Mouse (Mus musculus) intestine, embryonic 14.5 days (tissue): ENCODE measurements at regions not wholly inside any gene's neighbourhood (a gene's known extent, or its start where the extent isn't known, plus 50 kb on each side); places are given as distances from the start of the nearest gene placed in this dataset.

Source experiments
- ATAC-seq: fragments of 200-750 bp; cut with Nextera tagmentation; replicated peaks from 2 replicates; pipeline ENCODE4 v1.8.0; 2017; ENCODE audit warnings: low read depth, moderate number of reproducible peaks, moderate TSS enrichment, moderate library complexity; ENCODE audit not compliant: low FRiP score, low TSS enrichment
- DNase-seq: peaks from one replicate; pipeline ENCODE4 v3.0.0-alpha.2; 2018; ENCODE audit warnings: low spot score
- H3K27ac ChIP-seq: fragments of 300-500 bp; sonication (generic); 2 replicates; pipeline ENCODE4 v1.5.1; 2014; ENCODE audit warnings: low read depth, mild to moderate bottlenecking, control low read depth
- H3K27me3 ChIP-seq: fragments of 300-500 bp; sonication (generic); replicated peaks from 2 replicates; pipeline ENCODE4 v1.6.1; 2014; ENCODE audit warnings: low read length, control low read depth; ENCODE audit not compliant: control insufficient read depth, insufficient read depth
- H3K36me3 ChIP-seq: fragments of 300-500 bp; sonication (generic); 2 replicates; pipeline ENCODE4 v1.6.1; 2014; ENCODE audit warnings: low read length, control low read depth; ENCODE audit not compliant: control insufficient read depth, insufficient read depth
- H3K4me1 ChIP-seq: fragments of 300-500 bp; sonication (generic); replicated peaks from 2 replicates; pipeline ENCODE4 v1.6.1; 2014; ENCODE audit warnings: low read length, control low read depth, mixed read lengths; ENCODE audit not compliant: control insufficient read depth, insufficient read depth
- H3K4me2 ChIP-seq: fragments of 300-500 bp; sonication (generic); 2 replicates; pipeline ENCODE4 v1.6.1; 2014; ENCODE audit warnings: low read length
- H3K4me3 ChIP-seq: fragments of 300-500 bp; sonication (generic); 2 replicates; pipeline ENCODE4 v1.5.1; 2014; ENCODE audit warnings: low read depth, low read length, control low read depth, mixed read lengths
- H3K9ac ChIP-seq: fragments of 300-500 bp; sonication (generic); 2 replicates; pipeline ENCODE4 v1.6.1; 2014; ENCODE audit warnings: mild to moderate bottlenecking, low read length
- H3K9me3 ChIP-seq: fragments of 300-500 bp; sonication (generic); 2 replicates; pipeline ENCODE4 v1.6.1; 2016; ENCODE audit warnings: low read length, control low read depth; ENCODE audit not compliant: control insufficient read depth
- WGBS: fragments of 180-500 bp; shearing (Covaris S2); extraction: QIAGEN DNeasy Blood & Tissue Kit; methylation state at CpG from one replicate; pipeline ENCODE4 v1.1.7; 2014; 5-methylcytosine and 5-hydroxymethylcytosine counted together

GRCm38 (mm10) chr9:33858511-33858910 is 627.2 kb upstream of the Kirrel3 start:
- no peaks in the 10 kb centered on the region for H3K27me3 ChIP-seq
- DNase-seq (no peak), ATAC-seq (peak; percentile 77)
- 30% methylated on average over 5 of the region's 5 CpGs for WGBS
- H3K36me3 ChIP-seq, result no peaks in the 10 kb centered on the region
- H3K4me1 ChIP-seq, result peaks cover 8% of the 10 kb centered on the region; the same call in 1 of the 2 replicates
- 0 out of 2 replicates have a peak, but pooled peaks cover 3% of the 10 kb centered on the region for H3K9me3 ChIP-seq
- no peak overlapping the region for H3K9ac ChIP-seq
- H3K4me2 ChIP-seq, result no peak overlapping the region
- no peak overlapping the region for H3K4me3 ChIP-seq
- H3K27ac ChIP-seq, result no peak overlapping the region

DNA sequence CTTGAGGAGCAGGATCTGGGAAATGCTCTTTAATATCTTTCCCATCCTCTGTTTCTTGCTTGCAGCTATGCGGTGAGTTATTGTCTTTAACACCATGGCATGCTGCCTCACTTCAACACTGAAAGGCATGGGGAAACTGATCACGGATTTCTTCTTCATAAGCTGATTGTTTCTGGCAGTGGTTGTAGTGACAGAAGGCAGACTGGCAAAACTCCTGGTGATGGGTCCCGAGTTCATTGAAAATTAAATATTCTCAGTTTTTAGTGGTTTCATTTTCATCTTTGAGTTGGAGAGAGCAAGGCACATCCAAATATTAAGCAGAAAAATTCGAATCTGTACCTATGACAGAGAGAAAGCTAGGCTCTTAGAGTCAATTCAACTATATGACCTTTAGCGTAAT is 617.0 kb upstream of the Kirrel3 start:
- Histone ChIP-seq H3K4me3 (no peak overlapping the region), H3K9ac (no peak overlapping the region), H3K27ac (no peak overlapping the region), H3K4me2 (no peak overlapping the region), H3K27me3 (no peaks in the 10 kb centered on the region), H3K36me3 (no peaks in the 10 kb centered on the region), H3K4me1 (no peaks in the 10 kb centered on the region), H3K9me3 (no peaks in the 10 kb centered on the region)
- ATAC-seq (no peak), DNase-seq (no peak)
- 79% methylated on average over 5 of the region's 5 CpGs for WGBS

GRCm38 (mm10) chr9:33887279-33887678 is 598.4 kb upstream of the Kirrel3 start:
- DNase-seq (no peak), ATAC-seq (no peak)
- Histone ChIP-seq H3K36me3 (no peaks in the 10 kb centered on the region), H3K27me3 (no peaks in the 10 kb centered on the region), H3K27ac (no peak overlapping the region), H3K4me2 (no peak overlapping the region), H3K9me3 (no peaks in the 10 kb centered on the region), H3K4me3 (no peak overlapping the region), H3K9ac (no peak overlapping the region), H3K4me1 (no peaks in the 10 kb centered on the region)
- 84% methylated on average over 2 of the region's 2 CpGs for whole genome bisulfite sequencing

DNA sequence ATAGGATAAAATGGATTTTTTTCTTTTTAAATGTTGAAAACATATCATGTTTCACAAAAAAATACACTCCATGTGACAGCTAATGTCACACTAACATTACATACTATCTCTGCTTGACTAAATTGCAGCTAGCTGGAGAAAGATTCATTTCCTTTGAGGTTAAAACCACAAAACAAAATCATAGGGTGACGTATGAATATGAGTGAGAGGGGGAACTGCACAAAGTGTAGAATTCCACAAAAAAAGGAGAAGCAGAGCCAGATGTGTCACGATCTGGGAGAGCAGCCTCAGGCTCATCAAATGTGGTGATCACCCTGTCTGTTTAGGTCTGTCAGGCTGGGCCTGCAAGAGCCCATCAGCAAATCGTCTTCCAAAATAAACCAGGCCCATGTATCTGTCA is 593.7 kb upstream of the Kirrel3 start:
- Histone ChIP-seq H3K36me3 (no peaks in the 10 kb centered on the region), H3K27ac (0 out of 2 replicates have a peak overlapping the region, but pooled peaks have one; percentile 14), H3K9me3 (no peaks in the 10 kb centered on the region), H3K27me3 (no peaks in the 10 kb centered on the region), H3K4me1 (no peaks in the 10 kb centered on the region), H3K4me2 (no peak overlapping the region), H3K4me3 (no peak overlapping the region), H3K9ac (no peak overlapping the region)
- no peak for ATAC-seq
- DNase-seq, result no peak
- 41% methylated on average over 3 of the region's 3 CpGs for WGBS

- no peak overlapping the region for H3K4me3 ChIP-seq
- no peak overlapping the region for H3K27ac ChIP-seq
- no peaks in the 10 kb centered on the region for H3K9me3 ChIP-seq
- H3K36me3 ChIP-seq, result no peaks in the 10 kb centered on the region
- no peaks in the 10 kb centered on the region for H3K27me3 ChIP-seq
- H3K9ac ChIP-seq, result no peak overlapping the region
- no peaks in the 10 kb centered on the region for H3K4me1 ChIP-seq
- H3K4me2 ChIP-seq, result no peak overlapping the region
- ATAC-seq (no peak), DNase-seq (no peak)
- 66% methylated on average over 10 of the region's 10 CpGs for WGBS
Measured at GRCm38 (mm10) chr9:33901313-33902076, 584.2 kb upstream of the Kirrel3 start.

- Histone ChIP-seq H3K9ac (no peak overlapping the region), H3K4me2 (no peak overlapping the region), H3K4me1 (no peaks in the 10 kb centered on the region), H3K4me3 (no peak overlapping the region), H3K27ac (no peak overlapping the region), H3K9me3 (no peaks in the 10 kb centered on the region), H3K27me3 (no peaks in the 10 kb centered on the region), H3K36me3 (no peaks in the 10 kb centered on the region)
- DNase-seq, result no peak
- 64% methylated on average over 5 of the region's 5 CpGs for WGBS
- ATAC-seq, result no peak
Measured at GRCm38 (mm10) chr9:33903991-33904570, 581.6 kb upstream of the Kirrel3 start.

DNA sequence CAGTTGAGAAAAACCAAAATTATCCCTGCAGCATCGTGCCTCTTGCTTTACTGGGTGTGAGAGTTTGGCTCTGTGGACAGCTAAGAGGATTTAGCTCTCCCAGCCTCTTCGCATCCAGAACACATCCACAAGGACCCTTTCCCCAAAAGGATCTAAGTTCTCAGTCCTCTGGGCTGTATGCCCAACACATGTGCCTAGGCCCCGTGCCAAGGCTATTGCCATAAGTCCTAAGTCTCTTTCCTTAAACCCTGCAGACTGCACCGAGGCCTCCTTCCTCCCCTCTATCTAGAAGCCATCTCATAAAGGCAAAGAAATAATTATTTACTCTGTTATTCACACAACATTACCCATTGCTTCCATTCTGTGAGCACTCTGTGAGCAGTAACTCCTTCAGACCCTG is 570.8 kb upstream of the Kirrel3 start:
- no peaks in the 10 kb centered on the region for H3K4me1 ChIP-seq
- H3K27ac ChIP-seq, result no peak overlapping the region
- H3K9ac ChIP-seq, result no peak overlapping the region
- no peak overlapping the region for H3K4me2 ChIP-seq
- no peak overlapping the region for H3K4me3 ChIP-seq
- H3K9me3 ChIP-seq, result no peaks in the 10 kb centered on the region
- no peak for DNase-seq
- 90% methylated on average over 4 of the region's 4 CpGs for WGBS
- no peak for ATAC-seq
- no peaks in the 10 kb centered on the region for H3K27me3 ChIP-seq
- H3K36me3 ChIP-seq, result no peaks in the 10 kb centered on the region

GRCm38 (mm10) chr9:33915349-33916056 is 570.2 kb upstream of the Kirrel3 start:
- no peak overlapping the region for H3K4me3 ChIP-seq
- no peaks in the 10 kb centered on the region for H3K36me3 ChIP-seq
- H3K9me3 ChIP-seq, result no peaks in the 10 kb centered on the region
- whole genome bisulfite sequencing, result 64% methylated on average over 4 of the region's 4 CpGs
- H3K27me3 ChIP-seq, result no peaks in the 10 kb centered on the region
- H3K9ac ChIP-seq, result no peak overlapping the region
- ATAC-seq (no peak), DNase-seq (no peak)
- no peak overlapping the region for H3K4me2 ChIP-seq
- H3K4me1 ChIP-seq, result no peaks in the 10 kb centered on the region
- no peak overlapping the region for H3K27ac ChIP-seq
